Mouse (Mus musculus): ENCODE data around the gene Fosl2.
A peak's percentile ranks its signal among the peaks of the same experiment; 100 is the strongest.

Gene Fosl2

GRCm38 (mm10) chr5:32182885-32183629 lies 47.5 kb downstream of the Fosl2 start:
- DNase-seq = no peak

DNA sequence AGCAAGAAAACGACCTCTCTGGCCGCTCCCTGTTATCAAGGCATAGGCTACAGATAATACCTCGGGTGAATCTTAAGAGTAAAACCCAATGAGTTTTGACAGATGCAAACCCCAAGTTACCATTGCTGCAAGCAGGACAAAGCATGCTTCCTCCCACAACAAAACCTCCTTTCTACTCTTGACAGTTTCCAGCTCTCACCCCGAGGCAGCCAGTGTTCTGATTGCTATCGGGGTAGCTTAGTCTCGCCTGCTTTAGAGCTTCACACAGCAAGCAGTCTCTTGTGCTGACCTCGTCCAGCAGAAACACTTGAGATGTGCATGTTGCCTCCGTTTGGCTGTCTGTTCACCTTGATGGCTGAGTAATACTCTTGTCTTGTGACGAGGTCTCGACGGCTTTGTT lies 52.1 kb downstream of the Fosl2 start:
- DNase-seq = no peak

DNA sequence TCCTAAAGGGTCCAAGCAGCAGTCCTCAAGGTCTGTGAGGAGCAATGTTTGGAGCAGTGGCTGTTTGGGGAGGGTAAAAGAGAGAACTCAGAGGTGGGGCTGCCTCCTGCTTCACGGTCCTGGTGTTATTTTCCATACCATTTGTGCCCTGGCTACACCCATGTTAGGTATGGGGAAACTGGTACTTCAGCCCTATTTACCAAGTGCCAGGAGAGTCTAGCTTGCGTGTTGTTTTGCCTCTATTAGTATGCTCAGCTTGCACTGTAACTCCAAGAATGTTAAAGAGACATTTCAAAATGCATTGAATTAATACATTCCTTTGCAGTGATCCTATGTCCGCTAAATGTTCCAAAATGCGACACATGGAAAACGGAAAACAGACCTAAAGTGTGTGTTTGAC lies 55.7 kb downstream of the Fosl2 start:
- DNase-seq = no peak

- no peak for DNase-seq
Measured at GRCm38 (mm10) chr5:32192016-32192845, 56.6 kb downstream of the Fosl2 start.

GRCm38 (mm10) chr5:32194236-32194635 lies 58.6 kb downstream of the Fosl2 start:
- DNase-seq = no peak

DNA sequence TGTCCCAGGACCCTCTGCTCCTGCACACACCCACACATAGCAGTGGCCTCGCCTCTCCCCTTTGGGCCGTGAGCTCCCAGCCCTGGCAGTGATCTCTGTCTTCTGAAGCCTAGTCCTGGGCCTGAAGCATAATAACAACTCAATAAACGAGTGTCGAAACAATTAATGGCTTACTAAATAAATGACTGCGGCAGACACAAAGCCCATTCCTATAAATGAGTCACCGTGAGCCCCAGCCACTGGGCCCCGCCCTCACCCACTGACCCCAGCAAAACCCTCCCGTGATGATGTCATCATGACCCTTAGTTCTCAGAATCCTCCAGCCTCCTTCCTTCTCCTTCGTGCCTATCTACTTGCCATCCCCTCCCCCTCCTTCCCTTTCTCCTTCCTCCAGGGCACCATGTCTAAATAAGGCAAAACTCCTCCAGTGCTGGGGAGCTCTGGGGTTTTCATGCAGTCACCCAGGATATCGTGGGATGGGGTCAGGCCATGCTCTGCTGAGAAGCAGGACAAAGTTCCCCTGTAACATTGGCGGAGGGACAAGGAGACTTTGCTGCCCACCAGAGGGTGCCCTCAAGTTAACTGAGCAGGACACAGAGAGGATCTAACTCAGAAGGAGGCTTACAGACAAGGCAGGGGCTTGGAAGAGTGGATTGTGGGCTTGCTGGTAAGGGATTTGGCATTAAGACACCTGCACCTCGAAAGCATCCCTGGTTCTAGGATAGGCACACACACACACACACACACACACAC lies 60.4 kb downstream of the Fosl2 start:
- DNase-seq = no peak

- DNase-seq = peak; percentile 89
Measured at GRCm38 (mm10) chr5:32197698-32198097, 62.1 kb downstream of the Fosl2 start.

DNA sequence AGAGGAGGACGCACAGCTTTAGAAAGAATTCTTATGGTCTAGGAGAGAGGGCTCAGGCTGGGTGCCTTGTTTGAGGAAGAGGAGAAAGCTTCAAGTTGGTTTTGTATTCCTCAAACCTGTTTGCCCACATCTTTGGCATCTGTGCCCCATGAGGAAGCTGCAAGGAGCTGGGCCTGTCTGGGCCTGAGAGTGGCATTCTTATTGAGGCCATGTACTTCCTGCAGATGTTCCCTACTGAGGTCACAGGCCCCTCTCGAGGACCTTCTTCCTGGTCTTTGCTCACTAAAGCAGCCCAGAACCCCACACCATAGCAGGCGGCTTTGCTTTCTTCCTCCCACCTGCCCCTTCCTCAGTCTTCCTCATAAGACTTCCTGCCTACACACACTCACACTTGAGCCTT lies 63.5 kb downstream of the Fosl2 start:
- peak; percentile 28 for DNase-seq

- no peak for DNase-seq
Measured at GRCm38 (mm10) chr5:32199594-32199993, 64.0 kb downstream of the Fosl2 start.

DNA sequence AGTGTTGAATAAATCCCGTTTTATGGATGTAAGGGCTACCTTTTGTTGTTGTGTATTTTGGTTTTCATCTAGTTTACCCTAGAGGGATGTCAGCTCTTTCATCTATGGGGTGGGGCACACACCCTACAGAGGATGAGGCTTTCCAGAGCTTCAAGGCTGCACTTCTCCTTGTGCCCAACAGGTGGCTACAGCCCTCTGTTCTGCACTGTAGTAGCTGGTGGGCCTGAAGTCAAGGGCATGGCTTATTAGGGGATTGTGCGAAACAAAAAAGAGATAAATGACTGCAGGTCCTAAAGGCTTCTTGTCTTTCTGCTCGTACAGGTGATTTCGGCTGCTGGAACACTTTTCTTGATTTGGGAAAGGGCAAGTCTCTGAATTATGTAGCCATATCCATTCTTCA lies 69.1 kb downstream of the Fosl2 start:
- DNase-seq = peak; percentile 11

DNA sequence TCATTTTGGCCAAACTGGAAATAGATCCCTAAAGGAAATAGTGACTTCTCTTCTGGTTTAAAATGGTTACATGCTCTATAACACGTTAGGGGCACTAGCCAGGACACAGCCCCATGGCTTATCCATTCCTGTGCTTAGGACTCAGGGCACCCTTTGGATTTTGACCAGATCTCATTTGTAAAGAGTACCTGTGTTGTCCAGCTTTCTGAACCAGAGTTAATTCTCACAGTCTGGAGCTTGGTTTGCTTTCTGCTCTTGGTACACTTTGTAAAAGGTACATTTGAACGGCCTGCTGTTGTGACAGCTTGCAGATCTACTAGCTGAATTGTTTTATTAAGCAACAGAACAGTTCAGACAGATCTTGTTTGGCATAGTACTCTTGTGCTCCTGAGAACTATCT lies 71.1 kb downstream of the Fosl2 start:
- no peak for DNase-seq
